Mouse (Mus musculus) liver, adult (tissue): ENCODE measurements at regions not wholly inside any gene's neighbourhood (a gene's known extent, or its start where the extent isn't known, plus 50 kb on each side); places are given as distances from the start of the nearest gene placed in this dataset.

ENCODE experiments used
- GATA4 ChIP-seq: IDR thresholded peaks from 2 replicates; pipeline ENCODE4 v1.6.1; 2014; ENCODE audit warnings: mild to moderate bottlenecking, low read length; ENCODE audit not compliant: insufficient replicate concordance

GRCm38 (mm10) chr4:153251943-153252342 lies 230.7 kb downstream of the Ajap1 start:
- no peak for TF ChIP-seq GATA4

GRCm38 (mm10) chr4:153251311-153251710 lies 231.3 kb downstream of the Ajap1 start:
- no peak for TF ChIP-seq GATA4

- TF ChIP-seq GATA4: no peak
These were observed 245.9 kb downstream of the Ajap1 start for GRCm38 (mm10) chr4:153236680-153237079.

GRCm38 (mm10) chr4:153233762-153234161 lies 248.8 kb downstream of the Ajap1 start:
- TF ChIP-seq GATA4: no peak

GRCm38 (mm10) chr4:153229221-153229620 lies 253.4 kb downstream of the Ajap1 start:
- TF ChIP-seq GATA4: no peak

- TF ChIP-seq GATA4: no peak
These were observed 254.8 kb downstream of the Ajap1 start for GRCm38 (mm10) chr4:153227680-153228420.

- no peak for TF ChIP-seq GATA4
These were observed 257.9 kb downstream of the Ajap1 start for GRCm38 (mm10) chr4:153224618-153225177.

GRCm38 (mm10) chr4:153223019-153223418 lies 259.6 kb downstream of the Ajap1 start:
- TF ChIP-seq GATA4: no peak

GRCm38 (mm10) chr4:153220485-153220884 lies 262.1 kb downstream of the Ajap1 start:
- no peak for TF ChIP-seq GATA4

- TF ChIP-seq GATA4: no peak
These were observed 262.5 kb downstream of the Ajap1 start for GRCm38 (mm10) chr4:153220074-153220473.

GRCm38 (mm10) chr4:153217541-153217980 lies 265.1 kb downstream of the Ajap1 start:
- no peak for TF ChIP-seq GATA4

GRCm38 (mm10) chr4:153212095-153212494 lies 270.5 kb downstream of the Ajap1 start:
- no peak for TF ChIP-seq GATA4

GRCm38 (mm10) chr4:153208822-153209221 lies 273.8 kb downstream of the Ajap1 start:
- no peak for TF ChIP-seq GATA4

- TF ChIP-seq GATA4: no peak
These were observed 274.4 kb downstream of the Ajap1 start for GRCm38 (mm10) chr4:153208215-153208614.

- TF ChIP-seq GATA4: no peak
These were observed 275.0 kb downstream of the Ajap1 start for GRCm38 (mm10) chr4:153207578-153208102.

- TF ChIP-seq GATA4: no peak
These were observed 275.7 kb downstream of the Ajap1 start for GRCm38 (mm10) chr4:153206789-153207457.
